Mouse (Mus musculus) left cerebral cortex, adult 18-20 months (tissue): ENCODE results near the gene Fgf22. TPM values are rescaled to one million over a fixed set of nuclear protein-coding genes. Genes with fewer than 3 reads are reported as not detected.
A peak's percentile ranks its signal among the peaks of the same experiment; 100 is the strongest.
"Not testable (repeated sequence)": the region's sequence is repeated elsewhere in the genome, so short reads cannot be mapped to it uniquely, and the experiment has no call there.

Experiments
- DNase-seq, 2 experiments: peaks; one replicate each; pipeline ENCODE4 v3.0.0; 2021 to 2022; ENCODE audit warnings: low spot score in 2 of 2, mixed read lengths in 1 of 2
- total RNA-seq, 2 experiments: library from RNA; stranded (reverse); gene quantifications; 2 replicates each; pipeline ENCODE4 v1.2.3; 2021

Fgf22 gene
- total RNA-seq, 2 experiments from 2014 or later, result 4.3 to 5.6 TPM

DNA sequence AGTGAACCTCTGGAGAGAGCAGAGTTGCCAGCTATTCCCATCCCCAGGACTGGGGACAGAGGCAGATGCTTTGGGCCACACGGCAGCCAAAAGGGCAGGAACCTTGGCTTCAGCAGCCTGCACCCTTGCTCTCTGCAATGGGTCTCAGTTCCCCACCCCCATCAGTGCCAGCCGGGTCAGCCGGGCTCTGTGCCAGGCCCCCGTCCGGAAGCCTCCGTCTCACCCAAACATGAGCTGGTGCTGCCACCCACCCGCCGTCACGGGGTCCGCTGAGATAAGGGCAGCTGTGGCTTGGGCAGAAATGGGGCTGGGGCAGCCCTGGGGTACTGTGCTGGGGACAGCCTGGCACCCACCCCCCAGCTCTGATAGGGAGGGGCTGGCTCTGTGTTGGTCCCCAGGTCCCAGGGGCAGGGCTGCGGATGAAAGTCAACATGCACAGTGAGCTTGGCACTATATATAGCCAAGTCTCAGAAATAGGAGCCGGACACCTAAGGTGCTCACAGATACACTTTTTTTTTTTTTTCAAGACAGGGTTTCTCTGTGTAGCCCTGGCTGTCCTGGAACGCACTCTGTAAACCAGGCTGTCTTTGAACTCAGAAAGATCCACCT, 25.4 kb upstream of the Fgf22 start:
- peak; percentile 61 for DNase-seq

DNA sequence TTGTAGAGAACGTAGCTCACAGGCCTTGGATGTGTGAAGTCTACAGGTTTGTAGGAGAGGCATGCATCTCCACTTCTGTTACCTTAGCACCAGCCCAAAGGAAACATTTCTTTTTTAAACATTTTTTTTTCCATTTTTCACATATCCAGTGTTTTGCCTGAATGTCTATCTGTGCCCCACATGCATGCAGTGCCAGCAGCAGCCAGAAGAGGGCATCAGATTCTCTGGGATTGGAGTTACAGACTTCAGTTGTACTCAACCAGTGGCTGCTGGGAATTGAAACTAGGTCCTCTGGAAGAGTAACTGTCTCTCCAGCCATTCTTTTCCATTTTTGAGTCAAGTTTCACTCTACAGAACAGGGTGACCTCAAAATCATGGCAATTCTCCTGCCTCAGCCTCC, 22.4 kb upstream of the Fgf22 start:
- peak in 1 of 2 experiments; percentile 59 for DNase-seq

DNA sequence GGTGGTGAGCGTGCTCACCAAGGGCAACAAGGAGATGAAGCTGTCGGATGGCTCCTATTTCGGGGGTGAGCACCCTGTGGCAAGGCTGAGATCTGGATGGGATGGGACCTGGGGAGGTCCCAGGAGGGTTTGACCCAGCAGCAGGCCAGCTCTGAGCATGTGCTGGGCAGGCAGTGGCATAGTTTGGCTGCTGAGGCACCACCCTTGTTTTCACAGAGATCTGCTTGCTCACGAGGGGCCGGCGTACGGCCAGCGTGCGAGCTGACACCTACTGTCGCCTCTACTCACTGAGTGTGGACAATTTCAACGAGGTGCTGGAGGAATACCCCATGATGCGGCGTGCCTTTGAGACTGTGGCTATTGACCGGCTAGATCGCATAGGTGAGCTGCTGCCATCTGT, 21.0 kb upstream of the Fgf22 start:
- no peak for DNase-seq

DNA sequence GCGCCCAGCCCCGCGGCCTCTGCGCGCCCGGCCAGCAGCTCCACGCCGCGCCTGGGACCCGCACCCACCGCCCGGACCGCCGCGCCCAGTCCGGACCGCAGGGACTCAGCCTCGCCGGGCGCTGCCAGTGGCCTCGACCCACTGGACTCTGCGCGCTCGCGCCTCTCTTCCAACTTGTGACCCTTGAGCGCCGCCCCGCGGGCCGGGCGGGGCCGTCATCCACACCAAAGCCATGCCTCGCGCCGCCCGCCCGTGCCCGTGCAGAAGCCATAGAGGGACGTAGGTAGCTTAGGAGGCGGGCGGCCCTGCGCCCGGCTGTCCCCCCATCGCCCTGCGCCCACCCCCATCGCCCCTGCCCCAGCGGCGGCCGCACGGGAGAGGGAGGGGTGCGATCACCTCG, 19.5 kb upstream of the Fgf22 start:
- no peak for DNase-seq

DNA sequence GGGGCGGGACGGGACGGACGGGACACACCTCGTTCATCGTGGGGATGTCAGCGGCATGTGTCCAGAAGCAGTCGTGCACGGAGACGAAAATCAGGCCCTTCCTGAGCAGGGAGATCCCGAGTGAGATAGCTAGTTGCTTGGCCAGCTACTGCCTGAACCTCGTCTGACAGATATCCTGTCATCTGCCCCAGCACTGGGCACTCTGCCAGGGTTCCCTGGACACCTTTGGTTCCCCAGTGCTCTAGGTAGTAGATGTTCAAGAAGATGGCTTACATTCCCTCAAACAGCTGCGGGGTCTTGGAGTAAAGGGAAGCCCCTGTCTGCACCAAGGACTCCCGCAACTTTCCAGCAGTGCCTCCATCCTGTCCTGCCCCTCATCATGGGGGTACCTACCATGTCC, 18.2 kb upstream of the Fgf22 start:
- DNase-seq, result no peak

DNA sequence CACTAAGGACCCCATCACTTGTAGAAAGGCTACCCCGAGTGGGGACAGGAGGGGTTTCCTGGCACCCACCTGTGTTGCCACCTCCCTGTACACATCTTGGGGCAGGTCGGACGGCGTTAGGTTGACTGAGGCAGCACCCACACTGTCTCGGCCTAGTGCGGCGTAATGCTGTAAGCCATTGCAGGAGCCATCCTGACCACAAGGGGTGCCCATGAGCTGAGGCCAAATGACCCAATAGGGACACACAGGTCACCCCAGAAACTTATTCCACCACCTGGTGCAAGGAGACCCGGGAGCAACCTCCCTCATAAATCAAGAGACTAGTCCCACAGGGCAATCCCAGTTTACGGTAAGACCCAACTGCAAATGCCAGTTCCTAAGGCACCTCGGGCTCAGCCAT, 16.6 kb upstream of the Fgf22 start:
- DNase-seq, result no peak

DNA sequence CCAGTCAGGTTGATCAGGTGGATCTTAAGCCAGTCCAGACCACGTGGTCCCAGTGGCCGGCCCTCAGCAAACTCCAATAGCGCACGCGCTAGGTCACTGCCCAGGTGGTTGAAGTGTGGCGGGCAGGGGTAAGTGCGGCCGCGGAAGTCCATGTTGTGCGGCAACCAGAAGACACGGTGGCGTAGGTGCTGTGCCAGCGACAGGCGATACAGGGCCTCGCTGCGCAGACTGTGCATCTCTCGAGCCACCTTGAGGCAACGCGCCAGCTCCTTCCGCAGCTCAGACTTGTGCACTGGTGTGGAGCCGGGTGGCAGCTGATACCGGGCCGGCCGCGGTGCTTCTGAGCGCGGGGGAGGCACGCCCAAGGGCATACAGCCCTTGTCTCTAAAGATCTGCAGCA, 15.6 kb upstream of the Fgf22 start:
- no peak for DNase-seq

DNA sequence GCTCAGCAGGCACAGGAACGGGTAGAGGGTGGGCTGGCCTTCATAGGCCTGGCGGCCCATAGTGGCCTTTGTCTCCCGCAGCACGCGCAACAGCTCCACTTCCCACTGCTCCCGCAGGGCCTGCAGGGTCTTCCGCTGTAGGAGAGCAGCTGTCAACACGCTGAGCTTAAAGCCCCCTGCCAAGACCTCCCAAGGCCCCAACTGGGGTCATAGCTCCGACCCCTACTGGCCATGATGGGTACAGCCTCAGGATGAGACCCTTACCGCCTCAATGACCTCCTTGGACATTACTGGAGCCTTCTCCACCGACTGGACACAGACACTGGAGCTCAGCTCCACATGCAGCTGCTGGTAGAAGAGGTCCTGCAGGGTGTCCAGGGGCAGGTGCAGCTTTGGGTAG, 14.0 kb upstream of the Fgf22 start:
- DNase-seq, result no peak

DNA sequence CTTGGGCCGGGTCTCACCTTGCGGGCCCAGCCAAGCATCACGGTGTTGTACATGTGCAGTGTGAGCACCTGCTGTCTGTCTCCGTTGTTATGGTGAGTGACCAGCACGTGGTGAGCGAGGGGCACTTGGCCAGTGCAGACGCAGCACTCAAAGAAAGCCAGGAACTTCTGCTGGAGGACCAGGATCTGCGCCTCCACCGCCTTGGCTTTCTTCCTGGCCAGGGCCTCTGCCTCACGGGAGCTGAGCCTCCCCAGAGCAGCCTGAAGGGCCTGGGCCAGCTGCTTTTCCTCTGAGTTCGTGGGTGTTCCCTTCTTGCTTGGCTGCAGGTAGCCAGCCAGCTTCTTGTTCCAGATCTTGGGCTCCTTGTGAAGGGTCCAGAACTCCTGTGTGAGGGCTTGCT, 11.7 kb upstream of the Fgf22 start:
- no peak for DNase-seq

DNA sequence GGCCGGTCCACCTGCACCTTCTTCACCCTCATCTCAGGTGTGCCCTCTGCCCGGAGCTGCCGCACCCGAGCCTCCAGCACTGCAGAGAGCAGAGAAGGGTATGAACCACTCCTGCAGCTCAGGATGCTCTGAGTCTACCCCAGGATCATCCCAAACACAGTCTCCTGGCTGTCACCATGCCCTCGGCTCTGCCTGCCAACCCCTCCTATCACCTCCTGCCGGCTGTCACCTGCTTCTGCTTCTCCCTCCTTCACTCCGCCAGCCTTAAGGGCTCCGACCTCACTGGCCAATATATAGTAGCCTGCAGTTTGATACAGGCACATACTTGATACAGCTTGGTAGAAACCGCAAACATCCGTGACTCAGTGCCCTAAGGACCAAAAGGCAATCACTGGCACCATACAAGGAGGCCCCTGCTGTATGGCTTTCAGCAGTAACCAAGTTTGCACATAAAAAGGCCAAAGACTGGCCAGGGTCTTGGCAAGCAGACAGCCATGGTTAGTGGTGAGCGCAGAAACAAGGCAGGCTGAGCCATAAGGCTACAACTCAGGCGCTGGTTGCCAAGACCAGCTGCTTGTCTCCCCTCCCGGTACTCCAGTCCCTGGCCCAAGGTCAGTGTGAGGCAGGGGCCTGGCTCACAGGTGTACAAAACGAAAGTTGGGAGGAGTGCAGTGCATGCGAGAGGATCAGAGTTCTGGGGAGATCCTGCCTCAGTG, 11.1 kb upstream of the Fgf22 start:
- DNase-seq, result no peak

DNA sequence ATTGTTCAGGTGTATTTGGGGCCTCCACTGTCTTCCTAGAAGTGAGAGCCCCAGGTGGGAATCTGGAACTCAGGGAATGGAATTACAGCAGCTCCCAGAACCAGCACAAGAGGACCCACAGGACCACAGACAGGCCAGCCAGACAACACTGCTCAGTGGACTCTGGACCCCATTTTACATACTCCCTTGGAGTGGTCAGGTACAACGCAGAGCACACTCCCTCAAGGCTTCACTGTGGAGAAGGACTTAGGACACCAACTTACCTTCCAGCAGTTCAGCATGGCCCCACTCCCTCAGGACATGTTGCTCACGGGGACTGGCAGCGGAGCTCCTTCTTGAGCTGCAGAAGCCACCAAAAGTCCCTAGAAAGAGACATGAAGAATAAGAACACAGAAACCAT, 9.5 kb upstream of the Fgf22 start:
- no peak for DNase-seq

DNA sequence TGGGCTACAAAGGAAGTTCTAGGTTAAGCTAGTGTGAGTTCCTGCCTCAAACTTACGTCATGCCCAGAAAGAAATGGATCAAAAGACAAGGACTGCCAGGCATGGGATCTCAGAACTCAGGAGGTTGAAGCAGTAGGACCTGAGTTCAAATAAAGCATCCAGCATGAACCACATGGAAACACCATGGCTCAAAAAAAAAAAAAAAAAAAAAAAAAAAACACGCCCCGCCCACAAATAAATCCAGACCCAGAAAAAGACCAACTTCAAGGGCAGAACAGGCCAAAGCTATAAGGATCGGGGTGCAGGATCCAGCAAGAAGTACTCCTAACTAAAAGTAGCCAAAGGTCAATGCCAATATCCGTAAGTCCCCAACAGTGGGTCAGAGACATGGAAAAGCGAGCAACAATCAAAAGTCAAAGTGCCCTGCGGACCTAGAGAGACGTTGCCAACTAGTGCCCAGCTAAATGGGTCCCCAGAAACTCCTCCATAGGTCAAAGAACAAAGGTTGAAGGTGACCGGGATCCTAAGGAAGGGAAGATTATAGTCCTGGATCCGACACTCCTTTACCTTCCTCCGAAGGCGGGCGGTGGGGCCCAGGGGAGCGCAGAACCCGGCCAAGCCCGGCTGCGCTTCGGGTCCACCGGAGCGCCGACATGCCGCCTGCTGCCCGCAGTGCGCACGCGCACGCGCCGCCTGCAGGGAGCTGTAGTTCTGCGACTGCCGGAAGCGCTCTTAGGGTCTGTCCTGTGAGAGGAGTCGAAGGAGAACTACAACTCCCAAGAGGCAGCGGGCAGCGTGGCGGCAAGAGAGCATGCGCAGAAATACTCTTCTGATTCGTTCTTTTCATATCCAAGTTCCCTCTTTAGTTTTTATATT, 8.7 kb upstream of the Fgf22 start, which contains the start of gene Polrmt:
Polrmt (minus strand) TSS at position 684 of the 876 bp plus-strand sequence.
- DNase-seq, result peak; percentile 92 to 96

DNA sequence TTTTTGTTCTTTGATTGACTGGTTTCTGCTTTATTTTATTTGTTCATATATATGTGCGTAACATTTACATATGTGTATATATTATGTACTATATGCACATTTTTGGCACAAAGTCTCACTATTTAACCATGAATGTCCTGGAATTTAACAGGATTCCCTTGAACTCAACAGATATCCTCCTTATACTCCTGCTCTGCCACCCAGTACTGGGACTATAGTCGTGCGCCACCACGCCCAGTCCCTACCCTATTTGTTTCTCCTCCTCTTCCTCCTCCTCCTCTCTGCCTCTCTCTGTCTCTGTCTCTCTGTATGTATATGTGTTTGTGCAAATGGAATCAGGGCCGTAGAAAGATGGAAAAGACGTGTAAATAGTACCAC, 8.1 kb upstream of the Fgf22 start:
- no peak for DNase-seq

DNA sequence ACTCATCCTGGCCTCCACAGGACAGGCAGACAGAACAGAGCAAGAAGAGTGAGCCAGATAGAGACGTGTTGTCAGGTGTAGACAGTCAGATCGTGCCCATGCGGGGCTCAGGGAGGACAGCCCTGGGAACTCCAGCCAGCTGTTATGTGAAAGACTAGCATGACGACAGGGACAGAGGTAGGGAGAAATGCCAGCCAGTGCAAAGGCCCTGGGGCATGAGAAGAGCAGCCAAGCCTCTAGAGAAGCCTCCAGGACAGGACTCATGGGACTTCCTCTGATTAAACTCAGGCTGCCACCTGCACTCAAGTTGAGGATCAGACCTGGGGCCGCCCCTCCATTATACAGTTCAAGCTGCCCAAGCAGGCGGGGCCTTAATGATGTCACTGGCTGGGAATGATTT, 6.4 kb upstream of the Fgf22 start:
- no peak for DNase-seq

DNA sequence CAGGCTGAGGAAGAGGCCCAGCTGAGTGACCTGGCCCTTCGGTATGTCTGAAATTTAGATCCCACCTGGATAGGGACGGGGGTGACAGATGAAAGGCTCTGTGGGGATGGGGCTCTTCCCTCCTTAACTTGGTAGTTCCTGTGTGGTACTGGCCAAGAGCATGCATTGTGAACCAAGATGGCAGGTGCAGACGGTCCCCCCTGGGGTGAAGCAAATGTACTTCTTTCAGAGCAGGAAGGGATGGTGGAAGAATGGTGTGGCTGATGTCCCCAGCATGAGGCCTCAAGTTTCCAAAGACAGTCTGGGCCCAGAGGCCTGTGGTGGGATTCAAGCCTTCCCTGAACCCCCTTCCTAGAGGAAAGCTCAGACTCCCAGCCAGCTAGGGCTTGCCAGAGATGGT, 978 bp downstream of the Fgf22 start:
- DNase-seq, result no peak

DNA sequence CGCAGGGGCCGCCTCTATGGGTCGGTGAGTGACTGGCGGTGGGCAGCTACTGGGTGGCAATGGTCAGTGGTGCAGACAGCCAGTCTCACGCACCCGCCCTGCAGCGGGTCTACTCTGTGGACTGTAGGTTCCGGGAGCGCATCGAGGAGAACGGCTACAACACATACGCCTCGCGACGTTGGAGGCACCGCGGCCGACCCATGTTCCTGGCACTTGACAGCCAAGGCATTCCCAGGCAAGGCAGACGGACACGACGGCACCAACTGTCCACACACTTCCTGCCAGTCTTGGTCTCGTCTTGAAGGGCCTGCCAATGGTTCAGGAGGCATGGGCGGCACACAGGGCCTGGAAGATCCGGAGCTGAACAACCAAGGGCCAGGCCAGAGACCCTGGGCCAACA, 1.8 kb downstream of the Fgf22 start:
- DNase-seq, result no peak

DNA sequence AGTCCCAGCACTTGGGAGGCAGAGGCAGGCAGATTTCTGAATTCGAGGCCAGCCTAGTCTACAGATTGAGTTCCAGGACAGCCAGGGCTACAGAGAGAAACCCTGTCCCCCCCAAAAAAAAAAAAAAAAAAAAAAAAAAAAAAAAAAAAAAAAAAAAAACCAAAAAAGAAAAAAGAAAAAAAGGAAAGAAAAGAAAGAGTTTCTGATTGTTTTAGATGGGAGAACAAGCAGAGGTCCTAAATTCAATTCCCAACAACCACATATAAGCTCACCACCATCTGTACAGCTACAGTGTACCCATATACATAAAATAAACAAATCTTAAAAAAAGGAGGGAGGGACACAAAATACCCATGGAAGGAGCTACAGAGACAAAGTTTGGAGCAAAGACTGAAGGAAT, 4.8 kb downstream of the Fgf22 start:
- not testable (repeated sequence) for DNase-seq

DNA sequence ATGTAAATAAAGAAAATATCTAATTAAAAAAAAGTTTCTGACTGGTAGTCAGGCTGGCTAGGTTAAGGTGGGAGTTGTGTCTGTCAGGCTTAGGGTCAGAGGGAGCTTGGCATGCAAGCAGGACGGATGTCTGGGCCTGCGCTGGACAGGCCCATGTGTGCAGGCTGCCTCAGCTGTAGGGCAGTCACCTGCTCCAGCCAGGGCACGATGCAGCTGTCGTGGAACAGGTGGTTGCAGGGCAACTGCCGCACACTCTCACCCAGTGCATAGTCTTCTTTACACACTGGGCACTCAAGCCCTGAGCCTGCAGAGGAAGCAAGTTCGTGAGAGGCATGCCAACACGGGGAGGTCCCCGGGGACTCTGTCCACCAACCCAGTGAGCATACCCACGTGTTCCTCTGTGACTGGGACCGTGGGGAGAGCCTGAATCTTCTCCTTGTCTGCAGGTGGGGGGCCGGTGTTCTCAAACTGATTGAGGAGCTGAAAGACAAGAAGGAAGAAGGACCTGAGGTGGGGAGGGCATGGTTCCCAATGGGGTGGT, 5.8 kb downstream of the Fgf22 start:
- DNase-seq, result no peak

DNA sequence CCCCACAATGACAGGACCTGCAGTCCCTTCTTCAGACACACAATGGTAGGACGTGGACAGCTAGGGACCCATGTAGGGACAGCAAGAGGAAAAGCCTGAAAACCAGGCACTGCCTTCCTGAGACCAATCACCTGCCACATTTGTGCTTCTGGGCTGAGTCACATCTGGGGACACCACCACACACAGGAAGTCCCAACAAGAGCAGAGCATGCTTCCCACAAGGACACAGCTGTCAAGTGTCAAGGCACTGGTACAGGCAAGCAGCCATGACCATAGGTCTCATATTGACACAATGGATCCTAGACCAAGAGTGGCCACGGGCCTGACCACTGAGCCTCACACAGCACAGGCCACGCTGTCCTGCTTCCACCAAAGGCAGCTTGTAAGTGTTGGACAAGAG, 8.0 kb downstream of the Fgf22 start:
- no peak for DNase-seq

DNA sequence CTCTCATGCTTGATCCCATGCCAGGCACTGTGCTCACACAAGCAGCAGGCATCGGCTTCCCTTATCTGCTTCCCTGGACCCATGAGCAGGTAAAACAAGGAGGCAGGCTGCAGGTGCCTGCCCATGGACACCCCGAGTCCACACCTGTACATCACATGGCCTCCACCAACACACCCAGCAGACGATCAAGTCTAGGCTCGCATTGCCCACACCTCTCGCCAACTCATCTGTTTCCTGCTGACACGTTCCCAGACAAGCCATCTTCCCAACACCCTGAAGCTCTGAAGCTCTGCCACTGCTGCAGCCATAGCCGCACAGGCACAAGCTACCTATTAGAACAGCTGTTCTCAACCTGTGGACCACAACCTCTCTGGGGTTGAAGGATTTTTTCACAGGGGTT, 9.4 kb downstream of the Fgf22 start:
- DNase-seq, result peak in 1 of 2 experiments; percentile 10

DNA sequence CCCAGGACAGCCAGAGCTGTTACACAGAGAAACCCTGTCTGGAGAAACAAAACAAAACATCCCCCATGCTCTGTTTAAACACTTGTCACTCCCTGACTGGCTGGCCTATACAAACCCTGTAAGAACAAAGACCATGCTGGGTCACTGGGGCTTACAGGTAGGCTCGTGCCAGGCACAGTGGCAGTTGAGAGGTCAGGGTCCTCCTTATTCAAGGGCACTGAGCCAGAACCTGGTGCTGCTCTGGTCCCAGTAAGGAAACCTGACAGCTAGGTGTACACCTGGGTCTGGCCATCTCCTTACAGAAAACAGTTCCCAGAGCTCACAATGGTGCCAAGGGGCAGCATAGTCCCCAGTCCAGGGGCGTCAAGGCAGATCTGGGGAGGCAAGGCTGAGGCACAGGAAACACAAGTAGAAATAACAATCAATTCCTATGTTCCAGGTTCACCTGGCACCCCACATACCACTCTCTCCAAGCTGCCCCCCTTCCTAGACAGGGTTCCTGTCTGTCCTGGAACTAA, 10.4 kb downstream of the Fgf22 start:
- no peak for DNase-seq
